In the genomic region with DNA sequence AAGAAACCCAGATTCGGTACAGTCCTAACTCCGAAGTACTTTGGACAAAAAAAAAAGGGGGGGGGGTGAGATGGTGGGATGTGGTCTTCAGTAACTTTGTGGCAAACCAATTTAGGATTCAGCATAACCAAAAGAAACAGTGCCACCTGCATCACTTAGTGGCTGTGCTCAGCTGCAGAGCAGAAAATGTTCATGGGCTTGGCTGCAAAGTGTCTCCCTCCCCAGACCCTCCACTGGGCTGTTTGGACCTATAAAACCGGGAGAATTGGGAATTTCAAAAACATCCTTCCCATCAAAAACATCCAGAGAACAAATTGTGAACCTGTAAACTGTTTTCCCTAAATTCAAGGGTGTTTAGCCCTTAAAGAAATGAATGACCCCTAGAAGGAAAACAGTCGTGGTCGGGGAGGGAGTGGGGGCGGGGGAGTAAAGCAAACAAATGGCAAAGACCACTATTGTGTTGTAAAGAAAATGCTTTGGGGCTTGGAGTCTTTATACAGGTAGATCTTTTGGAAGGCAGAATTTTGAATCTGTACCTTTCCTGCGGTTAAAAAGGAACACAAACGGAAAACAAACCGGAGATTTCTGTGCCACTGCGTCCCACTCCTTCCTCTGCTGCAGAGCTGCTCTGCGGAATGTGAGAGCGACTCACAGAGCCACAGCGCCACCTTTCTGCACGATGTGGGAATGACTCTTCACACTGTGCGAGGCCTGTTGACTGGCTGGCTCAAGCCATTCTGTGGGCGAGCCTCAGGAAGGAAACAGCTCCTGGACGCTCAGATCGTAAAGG, we compare ENCODE assay signal across 7 mouse cellular contexts.
DNase-seq lines count a peak whose midpoint lies in the region; ATAC-seq lines count a peak whose summit lies in the region.

No protein-coding gene starts in this region.

- H3K4me2 ChIP-seq in intestine, embryonic 16.5 days (ENCODE audit: low read depth, low read length): peak overlapping the region; percentile 59
- H3K4me2 ChIP-seq in midbrain, embryonic 11.5 days: peak overlapping the region; percentile 52

- H3K4me3 ChIP-seq in intestine, embryonic 16.5 days (ENCODE audit: low read length): peak overlapping the region; percentile 47
- peak overlapping the region; percentile 26 for H3K4me3 ChIP-seq in midbrain, embryonic 11.5 days (ENCODE audit: low read depth, low read length)

- H3K36me3 ChIP-seq in intestine, embryonic 16.5 days (ENCODE audit: control insufficient read depth, insufficient read depth, low read length): no peaks in the 10 kb centered on the region
- H3K36me3 ChIP-seq in midbrain, embryonic 11.5 days (ENCODE audit: control insufficient read depth, insufficient read depth, low read length): no peaks in the 10 kb centered on the region

- no peaks in the 10 kb centered on the region for H3K27me3 ChIP-seq in intestine, embryonic 16.5 days (replicated peaks; ENCODE audit: control insufficient read depth, insufficient read depth, low read length)
- H3K27me3 ChIP-seq in midbrain, embryonic 11.5 days (ENCODE audit: control insufficient read depth, insufficient read depth, low read length): no peaks in the 10 kb centered on the region

- intact Hi-C loops in left cerebral cortex, postnatal 36 days (cut with DNase I): loop anchor here (2.0 to 10.0 kb wide), 5 partner anchors 208 to 1598 kb away; a partner anchor contains a TSS

- DNase-seq in adrenal gland, adult 2 months: peak; percentile 88
- DNase-seq in embryo, embryonic 9.5 days (ENCODE audit: extremely low spot score): peak; percentile 91
- peak; percentile 83 to 88 for DNase-seq in gastrocnemius, postnatal 4 days (ENCODE audit: low spot score in 2 of 2)
- peak; percentile 88 to 90 for DNase-seq in left cerebral cortex, postnatal 36 days (ENCODE audit: low spot score in 2 of 2)
- DNase-seq in midbrain, embryonic 11.5 days (ENCODE audit: low spot score, missing footprints): peak; percentile 98
- DNase-seq in skeletal muscle tissue, adult 2 months (ENCODE audit: low read depth, low spot score): peak; percentile 79

- no peaks in the 10 kb centered on the region for H3K9me3 ChIP-seq in intestine, embryonic 16.5 days (ENCODE audit: control insufficient read depth, low read length)
- no peaks in the 10 kb centered on the region for H3K9me3 ChIP-seq in midbrain, embryonic 11.5 days (ENCODE audit: control insufficient read depth, low read length)

- H3K4me1 ChIP-seq in intestine, embryonic 16.5 days (ENCODE audit: control insufficient read depth, insufficient read depth, low read length): peaks cover 10% of the 10 kb centered on the region
- peaks cover 12% of the 10 kb centered on the region for H3K4me1 ChIP-seq in midbrain, embryonic 11.5 days (ENCODE audit: control insufficient read depth, insufficient read depth, low read length)

- peak overlapping the region; percentile 39; the same call in 1 of the 2 replicates for H3K9ac ChIP-seq in intestine, embryonic 16.5 days (ENCODE audit: low read depth, low read length)
- peak overlapping the region; percentile 54 for H3K9ac ChIP-seq in midbrain, embryonic 11.5 days (ENCODE audit: low read length)

- 7% methylated on average over 18 of the region's 18 CpGs for WGBS in intestine, embryonic 16.5 days
- 6% methylated on average over 18 of the region's 18 CpGs for WGBS in midbrain, embryonic 11.5 days

- peak; percentile 97 for ATAC-seq in intestine, embryonic 16.5 days
- peak; percentile 97 for ATAC-seq in midbrain, embryonic 11.5 days (ENCODE audit: low FRiP score)

- no peak overlapping the region for H3K27ac ChIP-seq in intestine, embryonic 16.5 days (ENCODE audit: low read length)
- H3K27ac ChIP-seq in midbrain, embryonic 11.5 days (ENCODE audit: low read depth, low read length): no peak overlapping the region
